Mouse (Mus musculus) limb, embryonic 15.5 days (tissue): ENCODE results near the gene Tnfrsf22. TPM values are rescaled to one million over a fixed set of nuclear protein-coding genes. Genes with fewer than 3 reads are reported as not detected.

Source experiments
- ATAC-seq: fragments of 200-750 bp; cut with Nextera tagmentation; 2 replicates; pipeline ENCODE4 v1.8.0; 2017; ENCODE audit warnings: low read depth, moderate TSS enrichment; ENCODE audit not compliant: insufficient number of reproducible peaks, low FRiP score, low TSS enrichment
- H3K27ac ChIP-seq: fragments of 300-500 bp; sonication (generic); 2 replicates; pipeline ENCODE4 v1.5.1; 2015; ENCODE audit warnings: moderate library complexity, mild to moderate bottlenecking, inconsistent platforms
- H3K27me3 ChIP-seq: fragments of 300-500 bp; sonication (generic); 2 replicates; pipeline ENCODE4 v1.6.1; 2015; ENCODE audit warnings: inconsistent platforms
- H3K36me3 ChIP-seq: fragments of 300-500 bp; sonication (generic); 2 replicates; pipeline ENCODE4 v1.6.1; 2015; ENCODE audit warnings: inconsistent platforms
- H3K4me1 ChIP-seq: fragments of 300-500 bp; sonication (generic); 2 replicates; pipeline ENCODE4 v1.6.1; 2015; ENCODE audit warnings: inconsistent platforms
- H3K4me2 ChIP-seq: fragments of 300-500 bp; sonication (generic); 2 replicates; pipeline ENCODE4 v1.6.1; 2015; ENCODE audit warnings: mild to moderate bottlenecking, inconsistent platforms
- H3K4me3 ChIP-seq: fragments of 300-500 bp; sonication (generic); 2 replicates; pipeline ENCODE4 v1.5.1; 2015; ENCODE audit warnings: mild to moderate bottlenecking, inconsistent platforms
- H3K9ac ChIP-seq: fragments of 300-500 bp; sonication (generic); 2 replicates; pipeline ENCODE4 v1.6.1; 2015; ENCODE audit warnings: inconsistent platforms
- H3K9me3 ChIP-seq: fragments of 300-500 bp; sonication (generic); 2 replicates; pipeline ENCODE4 v1.6.1; 2016; ENCODE audit warnings: inconsistent platforms
- WGBS: fragments of 180-500 bp; shearing (Covaris S2); methylation state at CpG from one replicate; pipeline ENCODE4 v1.1.7; 2015; 5-methylcytosine and 5-hydroxymethylcytosine counted together
- polyA plus RNA-seq: library from polyadenylated mRNA; unstranded; fragments of >200 nt; fragmentation: Nextera tagmentation; extraction: Ambion mirVana; gene quantifications from 2 replicates; pipeline ENCODE4 v1.2.1, GENCODE M21; 2015

The Tnfrsf22 gene
- polyA plus RNA-seq, 1 experiment from 2014 or later, result 9.2 TPM

GRCm38 (mm10) chr7:143599428-143600230, 49.8 kb downstream of the Tnfrsf22 start, which contains the start of gene Cars:
Gene Cars, minus strand, starts transcription at chr7:143600090.
- peak within 1 kb of the TSS; percentile 79 for H3K4me3 ChIP-seq
- peaks cover 7% of the 10 kb centered on the region; the same call in 1 of the 2 replicates for H3K36me3 ChIP-seq
- peak within 1 kb of the TSS; percentile 68; the same call in 1 of the 2 replicates for H3K27ac ChIP-seq
- H3K9ac ChIP-seq, result peak within 1 kb of the TSS; percentile 82
- WGBS, result 2% methylated on average over 35 of the region's 35 CpGs
- peak; percentile 95 for ATAC-seq
- peaks cover 15% of the 10 kb centered on the region for H3K4me1 ChIP-seq
- H3K27me3 ChIP-seq, result no peaks in the 10 kb centered on the region
- H3K4me2 ChIP-seq, result peak within 1 kb of the TSS; percentile 75
- H3K9me3 ChIP-seq, result no peaks in the 10 kb centered on the region

GRCm38 (mm10) chr7:143594865-143595264, 54.6 kb downstream of the Tnfrsf22 start:
- 41% methylated on average over 5 of the region's 5 CpGs for WGBS
- H3K4me3 ChIP-seq, result no peak overlapping the region
- no peaks in the 10 kb centered on the region for H3K9me3 ChIP-seq
- H3K27ac ChIP-seq, result no peak overlapping the region
- ATAC-seq, result no peak
- no peak overlapping the region for H3K4me2 ChIP-seq
- peaks cover 15% of the 10 kb centered on the region for H3K4me1 ChIP-seq
- peaks cover 42% of the 10 kb centered on the region for H3K36me3 ChIP-seq
- no peaks in the 10 kb centered on the region for H3K27me3 ChIP-seq
- no peak overlapping the region for H3K9ac ChIP-seq

- H3K36me3 ChIP-seq, result peaks cover 65% of the 10 kb centered on the region
- no peaks in the 10 kb centered on the region for H3K27me3 ChIP-seq
- H3K4me2 ChIP-seq, result no peak overlapping the region
- no peaks in the 10 kb centered on the region for H3K9me3 ChIP-seq
- H3K4me1 ChIP-seq, result peaks cover 6% of the 10 kb centered on the region; the same call in 1 of the 2 replicates
- H3K4me3 ChIP-seq, result no peak overlapping the region
- H3K27ac ChIP-seq, result no peak overlapping the region
- H3K9ac ChIP-seq, result no peak overlapping the region
- WGBS, result 76% methylated on average over 10 of the region's 10 CpGs
- ATAC-seq, result no peak
These were observed 57.2 kb downstream of the Tnfrsf22 start for GRCm38 (mm10) chr7:143592255-143592654.

GRCm38 (mm10) chr7:143588006-143588405, 61.5 kb downstream of the Tnfrsf22 start:
- Histone ChIP-seq H3K27me3 (no peaks in the 10 kb centered on the region), H3K9ac (no peak overlapping the region), H3K4me2 (no peak overlapping the region), H3K4me3 (no peak overlapping the region), H3K27ac (no peak overlapping the region), H3K9me3 (no peaks in the 10 kb centered on the region), H3K36me3 (peaks cover 94% of the 10 kb centered on the region), H3K4me1 (no peaks in the 10 kb centered on the region)
- WGBS, result 91% methylated on average over 4 of the region's 4 CpGs
- ATAC-seq, result no peak

- H3K27ac ChIP-seq, result no peak overlapping the region
- no peak for ATAC-seq
- H3K9me3 ChIP-seq, result no peaks in the 10 kb centered on the region
- WGBS, result 75% methylated on average over 5 of the region's 5 CpGs
- no peaks in the 10 kb centered on the region for H3K27me3 ChIP-seq
- H3K4me1 ChIP-seq, result no peaks in the 10 kb centered on the region
- no peak overlapping the region for H3K4me3 ChIP-seq
- no peak overlapping the region for H3K9ac ChIP-seq
- H3K36me3 ChIP-seq, result peaks cover 94% of the 10 kb centered on the region
- H3K4me2 ChIP-seq, result no peak overlapping the region
These were observed 61.9 kb downstream of the Tnfrsf22 start for GRCm38 (mm10) chr7:143587586-143587985.

Other genes with a start within 250 kb of the Tnfrsf22 start
- 1,248 and 1,513 TPM in 2 replicates for gene Cdkn1c, start 188.6 kb downstream of the Tnfrsf22 start, polyA plus RNA-seq
- 2.7 and 3.3 TPM in 2 replicates for gene Slc22a18, start 175.9 kb downstream of the Tnfrsf22 start, polyA plus RNA-seq
- 7.1 and 10.5 TPM in 2 replicates for gene Phlda2, start 146.5 kb downstream of the Tnfrsf22 start, polyA plus RNA-seq
- 211 and 215 TPM in 2 replicates for gene Nap1l4, start 100.6 kb downstream of the Tnfrsf22 start, polyA plus RNA-seq
- 61.9 and 69.5 TPM in 2 replicates for gene Cars, start 49.6 kb downstream of the Tnfrsf22 start, polyA plus RNA-seq
- 1.1 TPM in 2 replicates for gene Tnfrsf26, start 20.9 kb downstream of the Tnfrsf22 start, polyA plus RNA-seq
- 5.0 and 7.3 TPM in 2 replicates for gene Tnfrsf23, start 36.2 kb upstream of the Tnfrsf22 start, polyA plus RNA-seq
- 63.2 and 66.8 TPM in 2 replicates for gene Osbpl5, start 107.3 kb upstream of the Tnfrsf22 start, polyA plus RNA-seq
- not detected in 2 replicates for gene Mrgprg, start 117.3 kb upstream of the Tnfrsf22 start, polyA plus RNA-seq
- gene Mrgpre, start 134.8 kb upstream of the Tnfrsf22 start, polyA plus RNA-seq, result 1.6 and 2.1 TPM in 2 replicates
- 6.6 and 6.7 TPM in 2 replicates for gene Nadsyn1, start 173.2 kb upstream of the Tnfrsf22 start, polyA plus RNA-seq
- gene Dhcr7, start 173.5 kb upstream of the Tnfrsf22 start, polyA plus RNA-seq, result 45.2 and 46.8 TPM in 2 replicates
- gene Gm498, start 217.2 kb upstream of the Tnfrsf22 start, polyA plus RNA-seq, result not detected in 2 replicates